Mouse (Mus musculus): ENCODE measurements around the gene Ppp1cb. TPM values are rescaled to one million over a fixed set of nuclear protein-coding genes. Genes with fewer than 3 reads are reported as not detected.
A peak's percentile ranks its signal among the peaks of the same experiment; 100 is the strongest.

The Ppp1cb gene
- polyA plus RNA-seq, 1 experiment from 2014 or later: 124 TPM

- Histone ChIP-seq H3K9ac (no peak overlapping the region), H3K36me3 (no peaks in the 10 kb centered on the region), H3K9me3 (replicated peaks) (no peaks in the 10 kb centered on the region), H3K27me3 (replicated peaks) (0 out of 2 replicates have a peak, but pooled peaks cover under 1% of the 10 kb centered on the region), H3K4me1 (no peaks in the 10 kb centered on the region), H3K4me3 (no peak overlapping the region), H3K27ac (no peak overlapping the region), H3K4me2 (no peak overlapping the region)
- no peak for ATAC-seq
Observed at GRCm38 (mm10) chr5:32446810-32447209, 11.8 kb upstream of the Ppp1cb start.

DNA sequence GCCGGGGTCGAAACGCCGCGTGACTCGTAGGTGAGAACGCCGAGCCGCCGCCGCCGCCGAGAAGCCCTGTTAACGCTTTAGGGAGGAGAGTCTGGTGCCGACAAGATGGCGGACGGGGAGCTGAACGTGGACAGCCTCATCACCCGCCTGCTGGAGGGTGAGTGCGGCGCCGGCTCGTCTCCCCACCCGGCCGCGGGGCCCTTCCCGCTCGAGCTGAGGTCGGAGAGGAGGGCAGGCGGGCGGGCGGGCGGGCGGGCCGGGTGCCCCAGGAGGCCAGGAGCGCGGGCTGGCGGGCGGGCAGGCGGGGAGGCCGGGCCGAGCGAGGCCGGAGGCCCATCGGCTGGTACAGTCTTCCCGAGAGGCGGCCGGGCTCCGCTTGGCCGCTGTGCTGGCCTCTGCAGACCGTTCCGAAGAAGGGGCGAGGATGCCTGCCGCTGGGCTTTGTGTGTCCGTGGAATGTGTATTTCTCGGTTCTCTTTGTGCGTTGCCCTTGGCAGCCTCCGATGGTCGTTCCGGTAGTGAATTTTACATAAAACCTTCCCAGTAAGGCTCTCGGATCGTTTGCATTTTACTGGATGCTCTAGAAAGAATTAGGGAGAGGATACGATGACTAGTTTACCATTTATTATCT lies 723 bp downstream of the Ppp1cb start:
- ATAC-seq: peak; percentile 54
- Histone ChIP-seq H3K9me3 (replicated peaks) (no peaks in the 10 kb centered on the region), H3K27ac (peak overlapping the region; percentile 99), H3K4me3 (peak overlapping the region; percentile 93), H3K4me2 (peak overlapping the region; percentile 67), H3K27me3 (replicated peaks) (no peaks in the 10 kb centered on the region), H3K4me1 (peaks cover 33% of the 10 kb centered on the region), H3K36me3 (no peaks in the 10 kb centered on the region), H3K9ac (peak overlapping the region; percentile 99)
- WGBS (ENCODE audit: insufficient replicate concordance): 0% methylated on average over 34 of the region's 63 CpGs

- Histone ChIP-seq H3K4me3 (peak overlapping the region; percentile 93), H3K4me2 (peak overlapping the region; percentile 67), H3K9me3 (replicated peaks) (no peaks in the 10 kb centered on the region), H3K27ac (peak overlapping the region; percentile 99), H3K9ac (peak overlapping the region; percentile 99), H3K36me3 (no peaks in the 10 kb centered on the region), H3K4me1 (peaks cover 38% of the 10 kb centered on the region), H3K27me3 (replicated peaks) (no peaks in the 10 kb centered on the region)
- WGBS (ENCODE audit: insufficient replicate concordance): under 1% methylated on average over 19 of the region's 19 CpGs
- ATAC-seq: no peak
Observed at GRCm38 (mm10) chr5:32459882-32460751, 1.5 kb downstream of the Ppp1cb start.

DNA sequence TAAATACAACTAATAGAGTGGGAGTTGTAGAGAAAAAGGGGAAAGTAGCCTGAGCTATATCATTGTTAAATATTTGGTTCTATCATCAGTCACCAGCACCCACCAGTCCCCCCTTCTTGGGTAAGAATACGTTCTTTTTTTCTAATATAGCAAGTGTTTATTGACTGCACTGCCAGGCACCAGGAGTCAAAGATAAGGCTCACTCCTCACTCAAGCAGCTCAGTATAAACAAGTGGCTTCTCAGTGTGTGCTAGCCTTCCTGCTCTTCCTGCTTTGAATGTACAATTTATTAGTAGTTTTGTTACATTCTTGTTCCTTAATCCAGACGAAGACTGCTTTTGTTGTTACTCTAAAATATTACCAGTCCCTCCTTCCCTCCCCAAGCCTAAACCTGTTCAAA lies 2.3 kb downstream of the Ppp1cb start:
- Histone ChIP-seq H3K27ac (peak overlapping the region; percentile 69), H3K9ac (peak overlapping the region; percentile 67)
- whole genome bisulfite sequencing (ENCODE audit: insufficient replicate concordance): 7% methylated on average over 2 of the region's 2 CpGs

DNA sequence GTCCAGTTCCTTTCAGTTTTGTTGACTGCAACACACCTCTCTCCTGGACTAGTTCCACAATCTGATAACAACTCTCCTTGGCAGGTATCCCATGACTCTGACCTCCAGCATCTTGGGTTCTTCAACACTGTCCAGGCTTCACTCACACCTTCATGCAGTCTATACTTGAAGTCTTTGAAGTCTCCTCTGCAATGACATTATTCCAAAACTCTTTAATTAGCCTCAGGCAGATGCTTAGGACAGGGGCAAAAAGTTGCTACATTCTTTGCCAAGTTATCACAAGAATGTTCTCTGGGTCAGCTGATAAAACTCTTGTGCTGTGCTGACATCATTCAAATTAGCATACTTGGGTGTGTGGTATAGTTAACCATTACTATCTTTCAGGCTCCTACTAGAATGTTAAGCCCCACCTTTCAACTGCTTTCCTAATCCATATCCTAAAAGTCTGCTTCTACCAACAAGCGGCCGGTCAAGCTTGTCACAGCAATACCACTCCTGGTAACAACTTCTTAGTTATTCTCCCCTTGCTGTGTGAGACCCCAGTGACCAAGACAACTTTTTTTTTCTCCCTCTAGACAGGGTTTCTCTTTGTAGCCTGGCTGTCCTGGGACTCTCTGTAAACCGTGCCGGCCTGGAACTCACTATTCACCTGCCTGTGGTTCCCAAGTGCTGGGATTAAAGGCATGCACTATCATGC lies 13.8 kb downstream of the Ppp1cb start:
- H3K4me3 ChIP-seq: peak overlapping the region; percentile 24
- peak overlapping the region; percentile 49 for H3K9ac ChIP-seq
- peaks cover 76% of the 10 kb centered on the region for H3K4me1 ChIP-seq
- H3K9me3 ChIP-seq (replicated peaks): no peaks in the 10 kb centered on the region
- H3K27ac ChIP-seq: peak overlapping the region; percentile 85
- 56% methylated on average over 4 of the region's 4 CpGs for WGBS (ENCODE audit: insufficient replicate concordance)
- peak; percentile 94 for ATAC-seq
- H3K4me2 ChIP-seq: peak overlapping the region; percentile 63
- H3K27me3 ChIP-seq (replicated peaks): no peaks in the 10 kb centered on the region
- H3K36me3 ChIP-seq: no peaks in the 10 kb centered on the region; the same call in 1 of the 2 replicates

More for the DNA sequence above, 2.3 kb downstream of the Ppp1cb start:
- Histone ChIP-seq H3K4me2 (peak overlapping the region; percentile 62), H3K36me3 (no peaks in the 10 kb centered on the region), H3K4me1 (peaks cover 42% of the 10 kb centered on the region), H3K4me3 (peak overlapping the region; percentile 54), H3K27me3 (replicated peaks) (no peaks in the 10 kb centered on the region), H3K9me3 (replicated peaks) (no peaks in the 10 kb centered on the region)
- ATAC-seq: no peak

- H3K4me1 ChIP-seq: peaks cover 74% of the 10 kb centered on the region
- peak; percentile 61 for ATAC-seq
- peak overlapping the region; percentile 85 for H3K27ac ChIP-seq
- peak overlapping the region; percentile 63 for H3K4me2 ChIP-seq
- no peaks in the 10 kb centered on the region for H3K27me3 ChIP-seq (replicated peaks)
- 51% methylated on average over 2 of the region's 2 CpGs for WGBS (ENCODE audit: insufficient replicate concordance)
- H3K36me3 ChIP-seq: no peaks in the 10 kb centered on the region; the same call in 1 of the 2 replicates
- peak overlapping the region; percentile 24 for H3K4me3 ChIP-seq
- peak overlapping the region; percentile 49 for H3K9ac ChIP-seq
- no peaks in the 10 kb centered on the region for H3K9me3 ChIP-seq (replicated peaks)
Observed at GRCm38 (mm10) chr5:32473029-32473352, 14.3 kb downstream of the Ppp1cb start.

- Histone ChIP-seq H3K9ac (no peak overlapping the region), H3K4me2 (no peak overlapping the region), H3K36me3 (peaks cover 33% of the 10 kb centered on the region), H3K27ac (no peak overlapping the region), H3K4me3 (no peak overlapping the region), H3K27me3 (replicated peaks) (no peaks in the 10 kb centered on the region), H3K9me3 (replicated peaks) (no peaks in the 10 kb centered on the region), H3K4me1 (peaks cover 46% of the 10 kb centered on the region)
- no peak for ATAC-seq
Observed at GRCm38 (mm10) chr5:32476501-32476900, 17.9 kb downstream of the Ppp1cb start.

DNA sequence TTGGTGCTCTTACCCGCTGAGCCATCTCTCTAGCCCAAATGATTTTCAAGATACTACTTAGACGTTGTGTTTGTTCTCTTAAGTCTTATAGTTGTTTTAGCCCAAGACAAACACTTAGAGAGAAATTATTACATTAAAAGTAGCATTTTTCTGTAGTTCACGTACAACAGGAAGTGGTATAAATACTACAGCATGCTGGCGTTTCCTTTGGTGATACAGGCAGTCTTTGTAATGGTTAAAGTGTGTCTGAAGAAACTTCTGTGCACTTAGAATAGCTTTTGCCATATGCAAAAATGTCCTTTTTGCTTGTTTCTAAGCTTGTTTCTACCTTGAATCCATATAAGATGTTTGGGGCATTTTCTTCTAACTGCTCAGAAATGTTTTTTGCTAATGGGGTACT lies 20.3 kb downstream of the Ppp1cb start:
- Histone ChIP-seq H3K4me3 (no peak overlapping the region), H3K36me3 (peaks cover 52% of the 10 kb centered on the region), H3K4me1 (peaks cover 23% of the 10 kb centered on the region), H3K27ac (no peak overlapping the region), H3K9ac (no peak overlapping the region), H3K9me3 (replicated peaks) (no peaks in the 10 kb centered on the region), H3K27me3 (replicated peaks) (no peaks in the 10 kb centered on the region), H3K4me2 (no peak overlapping the region)
- 79% methylated on average over 4 of the region's 4 CpGs for WGBS (ENCODE audit: insufficient replicate concordance)
- ATAC-seq: no peak

GRCm38 (mm10) chr5:32485430-32485829 lies 26.8 kb downstream of the Ppp1cb start:
- Histone ChIP-seq H3K4me2 (no peak overlapping the region), H3K4me3 (no peak overlapping the region), H3K27ac (no peak overlapping the region), H3K27me3 (replicated peaks) (no peaks in the 10 kb centered on the region), H3K9ac (no peak overlapping the region), H3K4me1 (no peaks in the 10 kb centered on the region), H3K9me3 (replicated peaks) (no peaks in the 10 kb centered on the region), H3K36me3 (peaks cover 93% of the 10 kb centered on the region)
- 86% methylated on average over 3 of the region's 3 CpGs for WGBS (ENCODE audit: insufficient replicate concordance)
- no peak for ATAC-seq

DNA sequence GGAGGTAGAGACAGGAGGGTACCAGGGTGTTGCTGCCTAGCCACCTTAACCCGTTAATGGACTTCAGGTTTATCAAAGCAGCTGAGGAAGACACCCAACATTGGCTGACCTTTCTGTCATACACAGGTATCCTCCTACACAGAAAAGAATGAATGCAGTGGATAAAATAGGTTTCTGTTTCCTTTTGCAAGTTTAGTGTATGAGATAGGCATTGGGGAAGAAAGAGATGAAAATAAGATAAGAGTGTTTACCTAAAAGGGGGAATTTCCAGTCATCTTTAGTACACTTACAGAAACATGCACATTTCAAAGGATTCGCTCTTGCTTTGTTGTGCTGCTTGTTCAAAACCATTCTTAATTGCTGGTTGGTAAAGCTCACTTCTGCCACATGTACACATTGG lies 29.4 kb downstream of the Ppp1cb start:
- Histone ChIP-seq H3K4me3 (no peak overlapping the region), H3K36me3 (peaks cover 88% of the 10 kb centered on the region), H3K4me1 (no peaks in the 10 kb centered on the region), H3K9ac (no peak overlapping the region), H3K27ac (no peak overlapping the region), H3K27me3 (replicated peaks) (no peaks in the 10 kb centered on the region), H3K4me2 (no peak overlapping the region), H3K9me3 (replicated peaks) (no peaks in the 10 kb centered on the region)
- WGBS (ENCODE audit: insufficient replicate concordance): 87% methylated on average over 2 of the region's 2 CpGs
- ATAC-seq: no peak

- Histone ChIP-seq H3K27ac (no peak overlapping the region), H3K4me3 (no peak overlapping the region), H3K36me3 (peaks cover 79% of the 10 kb centered on the region), H3K9me3 (replicated peaks) (no peaks in the 10 kb centered on the region), H3K4me1 (no peaks in the 10 kb centered on the region), H3K27me3 (replicated peaks) (no peaks in the 10 kb centered on the region), H3K4me2 (no peak overlapping the region), H3K9ac (no peak overlapping the region)
- WGBS (ENCODE audit: insufficient replicate concordance): 74% methylated on average over 3 of the region's 3 CpGs
- ATAC-seq: no peak
Observed at GRCm38 (mm10) chr5:32494084-32494700, 35.5 kb downstream of the Ppp1cb start.

DNA sequence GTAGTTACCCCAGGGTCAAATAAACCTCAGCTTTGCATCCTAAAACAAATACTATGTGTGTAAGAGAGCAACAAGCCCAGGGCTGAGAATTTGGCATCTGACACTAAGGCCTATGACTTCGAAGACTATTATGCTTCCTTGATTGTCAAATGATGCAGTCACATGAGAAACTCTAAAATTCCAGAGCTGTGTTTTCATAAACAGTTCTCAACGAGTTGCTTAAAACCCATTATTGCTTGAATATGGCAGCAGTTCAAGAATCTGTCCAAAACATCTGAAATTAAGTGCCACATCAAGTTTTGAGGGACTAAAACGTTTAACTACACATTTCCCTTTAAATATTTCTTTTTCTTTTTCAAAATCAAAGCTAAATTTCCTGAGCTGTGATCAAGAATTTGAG lies 50.1 kb downstream of the Ppp1cb start:
- H3K27me3 ChIP-seq (replicated peaks): no peaks in the 10 kb centered on the region
- 59% methylated on average over 3 of the region's 3 CpGs for WGBS (ENCODE audit: insufficient replicate concordance)
- no peak for ATAC-seq
- H3K9ac ChIP-seq: no peak overlapping the region
- no peaks in the 10 kb centered on the region for H3K9me3 ChIP-seq (replicated peaks)
- no peak overlapping the region for H3K27ac ChIP-seq
- no peak overlapping the region for H3K4me2 ChIP-seq
- peaks cover 12% of the 10 kb centered on the region; the same call in 1 of the 2 replicates for H3K36me3 ChIP-seq
- no peak overlapping the region for H3K4me3 ChIP-seq
- no peaks in the 10 kb centered on the region for H3K4me1 ChIP-seq

All from liver, embryonic 12.5 days (tissue).